ENCODE assay signal across 16 mouse cellular contexts in genomic region chr4:97787515-97787914, GRCm38 (mm10). TPM values are rescaled to one million over a fixed set of nuclear protein-coding genes. Genes with fewer than 3 reads are reported as not detected.
A peak's percentile ranks its signal among the peaks of the same experiment; 100 is the strongest.
DNase-seq lines count a peak whose midpoint lies in the region; ATAC-seq and TF ChIP-seq lines count a peak whose summit lies in the region.
"Had no signal": no experiment of that assay in that cellular context is flagged by ENCODE, and none has a peak within 500 bp of the region (broad histone marks: within the 10 kb centered on the region; RNA-seq: fewer than 3 reads in every experiment).

No protein-coding gene starts in this region.

- H3K27ac ChIP-seq in forebrain, embryonic 14.5 days (ENCODE audit: low read depth, low read length): no peak overlapping the region; the same call in 1 of the 2 replicates
- H3K27ac ChIP-seq in forebrain, embryonic 12.5 days: no peak overlapping the region
- no peak overlapping the region for H3K27ac ChIP-seq in liver, embryonic 12.5 days
- H3K27ac ChIP-seq: kidney, embryonic 15.5 days; limb, embryonic 12.5 days; macrophage; midbrain, embryonic 15.5 days had no signal

- H3K4me3 ChIP-seq in forebrain, embryonic 14.5 days (ENCODE audit: low read depth, low read length): no peak overlapping the region
- H3K4me3 ChIP-seq in forebrain, embryonic 12.5 days (replicated peaks): no peak overlapping the region
- no peak overlapping the region for H3K4me3 ChIP-seq in liver, embryonic 12.5 days
- H3K4me3 ChIP-seq: kidney, embryonic 15.5 days; limb, embryonic 12.5 days; midbrain, embryonic 15.5 days had no signal

- 51% methylated on average over 3 of the region's 3 CpGs for WGBS in forebrain, embryonic 14.5 days
- WGBS in forebrain, embryonic 12.5 days: 78% methylated on average over 3 of the region's 3 CpGs
- 63% methylated on average over 3 of the region's 3 CpGs for WGBS in liver, embryonic 12.5 days (ENCODE audit: insufficient replicate concordance)

- ATAC-seq in forebrain, embryonic 14.5 days: peak; percentile 75; the same call in 1 of the 2 replicates
- no peak for ATAC-seq in forebrain, embryonic 12.5 days (ENCODE audit: low FRiP score)
- no peak for ATAC-seq in liver, embryonic 12.5 days
- no peak for ATAC-seq in granulocyte monocyte progenitor cell, adult 5-6 weeks (replicated peaks; ENCODE audit: poor library complexity, severe bottlenecking)
- ATAC-seq: midbrain, embryonic 15.5 days had no signal

- DNase-seq in forebrain, embryonic 14.5 days (ENCODE audit: low spot score): peak; percentile 66
- DNase-seq in left cerebral cortex, adult 11 months (ENCODE audit: low spot score): peak; percentile 57
- no peak for DNase-seq in left cerebral cortex, postnatal 4 days
- peak; percentile 80 for DNase-seq in brain, embryonic 14.5 days (ENCODE audit: low read depth)
- peak; percentile 48 to 70 for DNase-seq in cerebellum, postnatal 36 days
- DNase-seq: adrenal gland, postnatal 10 days had no signal

- TF ChIP-seq CTCF in brain, embryonic 14.5 days (IDR thresholded peaks at IDR 0.05; ENCODE audit: borderline replicate concordance, extremely low read depth, insufficient read depth, insufficient read length): no peak

- H3K27me3 ChIP-seq in forebrain, embryonic 14.5 days (replicated peaks; ENCODE audit: control insufficient read depth, insufficient read depth, low read length): no peaks in the 10 kb centered on the region
- H3K27me3 ChIP-seq in forebrain, embryonic 12.5 days: no peaks in the 10 kb centered on the region; the same call in 1 of the 2 replicates
- H3K27me3 ChIP-seq in liver, embryonic 12.5 days (replicated peaks): peaks cover 36% of the 10 kb centered on the region
- H3K27me3 ChIP-seq: limb, embryonic 12.5 days had no signal

- H3K4me1 ChIP-seq in forebrain, embryonic 14.5 days (ENCODE audit: control insufficient read depth, insufficient read depth, low read length): peaks cover 38% of the 10 kb centered on the region
- peaks cover 25% of the 10 kb centered on the region for H3K4me1 ChIP-seq in forebrain, embryonic 12.5 days
- no peaks in the 10 kb centered on the region for H3K4me1 ChIP-seq in liver, embryonic 12.5 days

- H3K36me3 ChIP-seq in forebrain, embryonic 14.5 days (ENCODE audit: control insufficient read depth, insufficient read depth, low read length): peaks cover 24% of the 10 kb centered on the region
- peaks cover 31% of the 10 kb centered on the region for H3K36me3 ChIP-seq in forebrain, embryonic 12.5 days (replicated peaks)
- H3K36me3 ChIP-seq in liver, embryonic 12.5 days: peaks cover 8% of the 10 kb centered on the region; the same call in 1 of the 2 replicates
- H3K36me3 ChIP-seq: midbrain, embryonic 15.5 days had no signal

- peak overlapping the region; percentile 0; the same call in 1 of the 2 replicates for H3K4me2 ChIP-seq in forebrain, embryonic 14.5 days (ENCODE audit: low read length)
- no peak overlapping the region for H3K4me2 ChIP-seq in forebrain, embryonic 12.5 days
- H3K4me2 ChIP-seq in liver, embryonic 12.5 days: no peak overlapping the region
- H3K4me2 ChIP-seq: heart, embryonic 11.5 days; kidney, embryonic 15.5 days; limb, embryonic 12.5 days; midbrain, embryonic 15.5 days had no signal

- no peak for TF ChIP-seq POLR2A in brain, embryonic 14.5 days (IDR thresholded peaks at IDR 0.05; ENCODE audit: borderline replicate concordance, extremely low read depth, insufficient read depth, insufficient read length, poor library complexity, severe bottlenecking)

- intact Hi-C loops in left cerebral cortex, postnatal 4 days (cut with DNase I): loop anchor here (10.0 kb wide), 2 partner anchors 117 to 317 kb away; no protein-coding TSS in a partner anchor

- H3K9me3 ChIP-seq in forebrain, embryonic 14.5 days (replicated peaks; ENCODE audit: control insufficient read depth, low read length): no peaks in the 10 kb centered on the region
- H3K9me3 ChIP-seq in forebrain, embryonic 12.5 days: no peaks in the 10 kb centered on the region
- no peaks in the 10 kb centered on the region for H3K9me3 ChIP-seq in liver, embryonic 12.5 days (replicated peaks)
- H3K9me3 ChIP-seq: kidney, embryonic 15.5 days; limb, embryonic 12.5 days; midbrain, embryonic 15.5 days had no signal

- no peak overlapping the region for H3K9ac ChIP-seq in forebrain, embryonic 14.5 days (ENCODE audit: low read length)
- no peak overlapping the region for H3K9ac ChIP-seq in forebrain, embryonic 12.5 days
- H3K9ac ChIP-seq in liver, embryonic 12.5 days: no peak overlapping the region
- H3K9ac ChIP-seq: kidney, embryonic 15.5 days; limb, embryonic 12.5 days; midbrain, embryonic 15.5 days had no signal

RNA-seq across cellular contexts. Expression of gene E130114P18Rik, which starts 9.6 kb away (rescaled TPM):
- 48.7 and 62.9 TPM in 2 replicates for polyA plus RNA-seq in forebrain, embryonic 14.5 days (2014; fragmentation: Nextera tagmentation; extraction: Ambion mirVana)
- 50.8 and 52.3 TPM in 2 replicates for polyA plus RNA-seq in forebrain, embryonic 12.5 days (2016; fragmentation: Nextera tagmentation; extraction: Ambion mirVana)
- 1 to 10 TPM; 6.6 to 8.2 TPM for total RNA-seq in left cerebral cortex, postnatal 4 days (2021)
- 19.7 and 31.1 TPM in 2 replicates for polyA plus RNA-seq in brain, embryonic 14.5 days (2012; rRNA removed)
- 0.23 TPM in 1 of 2 replicates, not detected in the other for polyA plus RNA-seq in liver, embryonic 12.5 days (2016; fragmentation: Nextera tagmentation; extraction: Ambion mirVana)
- total RNA-seq in granulocyte monocyte progenitor cell, adult 5-6 weeks (2014; fragmentation: Nextera tagmentation): not detected in 2 replicates
- total RNA-seq in granulocyte monocyte progenitor cell, adult 5-6 weeks (2017): not detected in 2 replicates
- total RNA-seq: gastrocnemius, adult 8-10 months; hematopoietic stem cell, adult 5-6 weeks had no signal
- polyA plus RNA-seq: macrophage had no signal

RNA-seq across cellular contexts. Expression of gene Nfia, which starts 15.0 kb away (rescaled TPM):
- polyA plus RNA-seq in forebrain, embryonic 14.5 days (2014; fragmentation: Nextera tagmentation; extraction: Ambion mirVana): 71.5 and 85.9 TPM in 2 replicates
- polyA plus RNA-seq in forebrain, embryonic 12.5 days (2016; fragmentation: Nextera tagmentation; extraction: Ambion mirVana): 62.1 and 67.2 TPM in 2 replicates
- total RNA-seq in left cerebral cortex, postnatal 4 days (2021): 10 to 100 TPM; 97.1 to 99.7 TPM
- 54.5 and 56.0 TPM in 2 replicates for polyA plus RNA-seq in brain, embryonic 14.5 days (2012; rRNA removed)
- polyA plus RNA-seq in liver, embryonic 12.5 days (2016; fragmentation: Nextera tagmentation; extraction: Ambion mirVana): 3.8 and 4.5 TPM in 2 replicates
- 5.6 and 14.0 TPM in 2 replicates for total RNA-seq in granulocyte monocyte progenitor cell, adult 5-6 weeks (2014; fragmentation: Nextera tagmentation)
- total RNA-seq in granulocyte monocyte progenitor cell, adult 5-6 weeks (2017): 2.6 and 3.5 TPM in 2 replicates

Comparison
In these comparisons a context has a peak if more than half of its experiments do, and no peak if none do; other contexts are left out.
1. RNA of gene E130114P18Rik, which starts 9.6 kb away (polyA plus RNA-seq): 48.7 to 62.9 TPM in forebrain, embryonic 14.5 days, 50.8 to 52.3 TPM in forebrain, embryonic 12.5 days and 19.7 to 31.1 TPM in brain, embryonic 14.5 days; 0.23 TPM in liver, embryonic 12.5 days; every median in the first group is over 10 times any median in the second.
2. RNA of gene Nfia, which starts 15.0 kb away (polyA plus RNA-seq): 71.5 to 85.9 TPM in forebrain, embryonic 14.5 days, 62.1 to 67.2 TPM in forebrain, embryonic 12.5 days and 54.5 to 56.0 TPM in brain, embryonic 14.5 days; 3.8 to 4.5 TPM in liver, embryonic 12.5 days; every median in the first group is over 10 times any median in the second.